Mouse (Mus musculus) small intestine, adult 2 months (tissue): ENCODE results near the gene Gm21366. TPM values are rescaled to one million over a fixed set of nuclear protein-coding genes. Genes with fewer than 3 reads are reported as not detected.
"Not testable (repeated sequence)": the region's sequence is repeated elsewhere in the genome, so short reads cannot be mapped to it uniquely, and the experiment has no call there.

Experiments used
- H3K27ac ChIP-seq: fragments of 200-500 bp; 2 replicates; pipeline ENCODE4 v1.5.1; 2012; ENCODE audit warnings: low read depth, low read length, control low read depth, inconsistent platforms; ENCODE audit not compliant: insufficient read depth
- H3K27me3 ChIP-seq: fragments of 200-500 bp; 2 replicates; pipeline ENCODE4 v1.6.1; 2012; ENCODE audit warnings: mild to moderate bottlenecking, moderate library complexity, low read length, inconsistent platforms; ENCODE audit not compliant: control insufficient read depth, insufficient read depth
- H3K36me3 ChIP-seq: fragments of 200-500 bp; 2 replicates; pipeline ENCODE4 v1.6.1; 2012; ENCODE audit warnings: mild to moderate bottlenecking, low read length, control low read depth, inconsistent platforms; ENCODE audit not compliant: control insufficient read depth, insufficient read depth
- H3K4me1 ChIP-seq: fragments of 200-500 bp; 2 replicates; pipeline ENCODE4 v1.6.1; 2012; ENCODE audit warnings: low read length, inconsistent platforms, mixed read lengths; ENCODE audit not compliant: control insufficient read depth, insufficient read depth, insufficient read length
- H3K4me3 ChIP-seq: fragments of 200-500 bp; 2 replicates; pipeline ENCODE4 v1.5.1; 2012; ENCODE audit warnings: low read depth, mild to moderate bottlenecking, control low read depth, inconsistent platforms, low read length, moderate library complexity
- WGBS: fragments of 180-500 bp; shearing (Covaris S2); methylation state at CpG from one replicate; pipeline ENCODE4 v1.1.7; 2018; 5-methylcytosine and 5-hydroxymethylcytosine counted together
- polyA plus RNA-seq: library from polyadenylated mRNA; depleted of rRNA; stranded (reverse); fragments of >200 nt; gene quantifications from 2 replicates; pipeline ENCODE4 v1.2.3, GENCODE M21; 2012; rRNA removed

The Gm21366 gene
- polyA plus RNA-seq, result not detected in 2 replicates

GRCm38 (mm10) chrY:22861156-22861555 is at the start of gene Gm21366:
Gene Gm21366, minus strand, starts transcription at chrY:22861256.
- not testable (repeated sequence) for H3K36me3 ChIP-seq, H3K27me3 ChIP-seq, H3K4me1 ChIP-seq, H3K4me3 ChIP-seq, H3K27ac ChIP-seq
- no CpG with 5 or more reads among the region's 6 CpGs for WGBS
